Mouse (Mus musculus) layer of hippocampus, adult 6 months (tissue): Measurements from ENCODE around the gene Stoml3. TPM values are rescaled to one million over a fixed set of nuclear protein-coding genes. Genes with fewer than 3 reads are reported as not detected.

ENCODE experiments used
- long read RNA-seq, 2 experiments: library from polyadenylated mRNA; unstranded; transcript quantifications; one replicate each; pipeline ENCODE4 v2.0.0; 2019 to 2020
- polyA plus RNA-seq: library from polyadenylated mRNA; unstranded; fragments of <200 nt; fragmentation: Nextera tagmentation; gene quantifications from 2 replicates; pipeline ENCODE4 v1.2.3, GENCODE M21; 2021

Stoml3 gene
- polyA plus RNA-seq = 3.0 and 4.1 TPM in 2 replicates
- long read RNA-seq, experiment 1, transcript Stoml3-201 (7 exons, 1,780 nt) = major isoform, 5 of 7 reads
- long read RNA-seq, experiment 1, partial matches to known transcripts = 0 of 7 reads
- long read RNA-seq, experiment 1, other reads (novel, unspliced or antisense) = 2 of 7 reads
- long read RNA-seq, experiment 2, transcript Stoml3-201 (7 exons, 1,780 nt) = major isoform, 8 of 8 reads
- long read RNA-seq, experiment 2, partial matches to known transcripts = 0 of 8 reads
- long read RNA-seq, experiment 2, other reads (novel, unspliced or antisense) = 0 of 8 reads

GRCm38 (mm10) chr3:53488353-53488752, at the start of gene Stoml3:
TSS of gene Stoml3 (plus strand) at chr3:53488653.

GRCm38 (mm10) chr3:53463046-53463764, 25.2 kb upstream of the Stoml3 start, which contains the start of the genes Nhlrc3 and Proser1:
TSS of gene Nhlrc3 (minus strand) at chr3:53463332.
TSS of gene Proser1 (plus strand) at chr3:53463666.

Other genes with a start within 250 kb of the Stoml3 start
- gene Nhlrc3, start 25.3 kb upstream of the Stoml3 start, polyA plus RNA-seq = 1.3 and 1.7 TPM in 2 replicates
- 6.5 and 8.0 TPM in 2 replicates for gene Proser1, start 25.0 kb upstream of the Stoml3 start, polyA plus RNA-seq
- gene Frem2, start 168.7 kb downstream of the Stoml3 start, polyA plus RNA-seq = 0.30 and 0.43 TPM in 2 replicates